In the genomic region with DNA sequence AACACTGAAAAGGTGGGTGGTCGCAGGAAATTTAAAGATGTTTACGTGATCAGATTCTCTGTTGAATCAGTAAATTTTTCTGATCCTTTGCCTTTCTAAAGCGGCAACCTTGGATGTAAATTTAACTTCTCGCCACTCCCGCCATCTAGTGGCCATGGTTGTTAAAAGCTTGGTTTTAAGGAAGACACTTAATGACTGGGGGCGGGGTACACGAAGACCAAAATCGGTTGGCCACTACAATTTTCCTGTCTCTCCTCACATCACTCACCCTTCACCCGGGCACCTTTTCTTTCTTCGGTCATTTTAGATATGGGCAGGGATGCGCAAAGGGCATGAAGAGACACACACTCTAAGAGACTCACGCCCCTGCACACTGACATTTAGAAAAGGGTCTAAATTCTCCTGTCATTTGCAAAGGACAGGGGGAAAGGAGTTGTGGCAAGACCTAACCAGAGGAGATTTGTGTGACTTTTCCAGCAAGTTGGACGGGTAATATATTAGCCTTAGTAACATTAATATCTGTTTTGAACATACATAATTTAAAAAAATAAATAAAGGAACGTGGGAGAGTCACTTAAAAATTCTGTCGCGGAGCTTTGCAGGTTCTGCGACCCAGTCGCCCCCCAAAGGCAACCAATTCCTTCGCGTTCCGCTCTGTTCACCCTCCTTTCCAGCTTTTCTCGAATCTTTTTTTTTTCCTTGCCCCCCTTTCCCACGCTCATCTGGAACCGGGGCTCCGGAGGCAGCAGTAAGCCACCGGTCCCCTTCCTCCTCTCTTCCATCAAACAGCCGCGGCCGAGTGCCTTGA, we compare ENCODE assay signal across 8 mouse cellular contexts. TPM values are rescaled to one million over a fixed set of nuclear protein-coding genes. Genes with fewer than 3 reads are reported as not detected.
DNase-seq lines count a peak whose midpoint lies in the region; ATAC-seq and TF ChIP-seq lines count a peak whose summit lies in the region.
"Had no signal": no experiment of that assay in that cellular context is flagged by ENCODE, and none has a peak within 500 bp of the region (broad histone marks: within the 10 kb centered on the region; RNA-seq: fewer than 3 reads in every experiment).

No protein-coding gene starts in this region.

- TF ChIP-seq POLR2A in small intestine, adult 2 months (IDR thresholded peaks at IDR 0.05; ENCODE audit: low read depth, low read length): no peak

- no peaks in the 10 kb centered on the region for H3K4me1 ChIP-seq in forebrain, embryonic 13.5 days
- peaks cover 16% of the 10 kb centered on the region; the same call in 1 of the 2 replicates for H3K4me1 ChIP-seq in hindbrain, embryonic 15.5 days (replicated peaks)
- 0 out of 2 replicates have a peak, but pooled peaks cover 3% of the 10 kb centered on the region for H3K4me1 ChIP-seq in small intestine, adult 2 months (ENCODE audit: control insufficient read depth, insufficient read depth, insufficient read length, low read length)

- peak overlapping the region; percentile 75 for H3K4me3 ChIP-seq in forebrain, embryonic 13.5 days
- H3K4me3 ChIP-seq in hindbrain, embryonic 15.5 days: peak overlapping the region; percentile 69
- H3K4me3 ChIP-seq in small intestine, adult 2 months (ENCODE audit: low read depth, low read length): peak overlapping the region; percentile 27; the same call in 1 of the 2 replicates

- 1% methylated on average over 29 of the region's 29 CpGs for WGBS in forebrain, embryonic 13.5 days
- under 1% methylated on average over 29 of the region's 29 CpGs for WGBS in hindbrain, embryonic 15.5 days
- 3% methylated on average over 29 of the region's 29 CpGs for WGBS in small intestine, adult 2 months

- TF ChIP-seq CTCF in small intestine, adult 2 months (IDR thresholded peaks at IDR 0.05; ENCODE audit: extremely low read depth, insufficient read length, insufficient replicate concordance, low read depth, low read length): no peak

- peak overlapping the region; percentile 80 for H3K9ac ChIP-seq in forebrain, embryonic 13.5 days
- H3K9ac ChIP-seq in hindbrain, embryonic 15.5 days: peak overlapping the region; percentile 80

- DNase-seq in ZHBTc4 (ENCODE audit: low read depth, low spot score): peak; percentile 86
- DNase-seq in layer of hippocampus, postnatal 25 days (ENCODE audit: extremely low spot score in 1 of 2, low spot score in 1 of 2): peak; percentile 62 to 80

- no peaks in the 10 kb centered on the region for H3K9me3 ChIP-seq in forebrain, embryonic 13.5 days (replicated peaks)
- no peaks in the 10 kb centered on the region for H3K9me3 ChIP-seq in hindbrain, embryonic 15.5 days

- H3K27me3 ChIP-seq in forebrain, embryonic 13.5 days: no peaks in the 10 kb centered on the region
- H3K27me3 ChIP-seq in hindbrain, embryonic 15.5 days: no peaks in the 10 kb centered on the region
- H3K27me3 ChIP-seq in small intestine, adult 2 months (ENCODE audit: control insufficient read depth, insufficient read depth, low read length): peaks cover 11% of the 10 kb centered on the region

- ATAC-seq in cerebellum, adult (ENCODE audit: insufficient number of reproducible peaks, low FRiP score, low TSS enrichment): peak; percentile 39; the same call in 1 of the 2 replicates
- ATAC-seq in forebrain, embryonic 13.5 days: peak; percentile 65
- ATAC-seq in hindbrain, embryonic 15.5 days (ENCODE audit: low FRiP score, low read depth): peak; percentile 61
- ATAC-seq in megakaryocyte-erythroid progenitor cell, adult 5-6 weeks (replicated peaks; ENCODE audit: low FRiP score, low TSS enrichment, poor library complexity, severe bottlenecking): peak; percentile 81

- peak overlapping the region; percentile 60 for H3K27ac ChIP-seq in forebrain, embryonic 13.5 days
- peak overlapping the region; percentile 89 for H3K27ac ChIP-seq in hindbrain, embryonic 15.5 days (replicated peaks)
- no peak overlapping the region for H3K27ac ChIP-seq in small intestine, adult 2 months (ENCODE audit: insufficient read depth, low read depth, low read length)

- H3K4me2 ChIP-seq in forebrain, embryonic 13.5 days: peak overlapping the region; percentile 88
- peak overlapping the region; percentile 88 for H3K4me2 ChIP-seq in hindbrain, embryonic 15.5 days

- H3K36me3 ChIP-seq in forebrain, embryonic 13.5 days (ENCODE audit: poor library complexity, severe bottlenecking): no peaks in the 10 kb centered on the region
- H3K36me3 ChIP-seq in hindbrain, embryonic 15.5 days: no peaks in the 10 kb centered on the region
- no peaks in the 10 kb centered on the region for H3K36me3 ChIP-seq in small intestine, adult 2 months (ENCODE audit: control insufficient read depth, insufficient read depth, low read length)

RNA-seq across cellular contexts. Expression of a gene that starts 1.2 kb away (rescaled TPM):
- 3.7 and 5.9 TPM in 2 replicates for polyA plus RNA-seq in forebrain, embryonic 13.5 days (2015; fragmentation: Nextera tagmentation; extraction: Ambion mirVana)
- 27.2 and 28.8 TPM in 2 replicates for polyA plus RNA-seq in hindbrain, embryonic 15.5 days (2015; fragmentation: Nextera tagmentation; extraction: Ambion mirVana)
- 100 to 1,000 TPM; 101 to 109 TPM for total RNA-seq in layer of hippocampus, postnatal 25 days (2021)
- not detected in 2 replicates for total RNA-seq in megakaryocyte-erythroid progenitor cell, adult 5-6 weeks (2014; fragmentation: Nextera tagmentation)
- total RNA-seq in megakaryocyte-erythroid progenitor cell, adult 5-6 weeks (2017): not detected in 2 replicates
- polyA plus RNA-seq in small intestine, adult 2 months (2012; rRNA removed): 0.01 and 0.06 TPM in 2 replicates
- polyA plus RNA-seq: spleen, adult 2 months had no signal
